Mouse (Mus musculus): ENCODE results near the gene Angptl8.
"Not testable (repeated sequence)": the region's sequence is repeated elsewhere in the genome, so short reads cannot be mapped to it uniquely, and the experiment has no call there.

The Angptl8 gene

GRCm38 (mm10) chr9:21835258-21835912 lies at the start of gene Angptl8:
Gene Angptl8, plus strand, starts transcription at chr9:21835510.
- DNase-seq: no peak

GRCm38 (mm10) chr9:21786309-21786708 lies 49.0 kb upstream of the Angptl8 start:
- DNase-seq: not testable (repeated sequence)

- DNase-seq: peak; percentile 62 to 67
These were observed 48.4 kb upstream of the Angptl8 start for GRCm38 (mm10) chr9:21786906-21787305.

GRCm38 (mm10) chr9:21787654-21788053 lies 47.7 kb upstream of the Angptl8 start:
- no peak for DNase-seq

- no peak for DNase-seq
These were observed 47.1 kb upstream of the Angptl8 start for GRCm38 (mm10) chr9:21788234-21788633.

GRCm38 (mm10) chr9:21791861-21792260 lies 43.4 kb upstream of the Angptl8 start:
- no peak for DNase-seq

GRCm38 (mm10) chr9:21792644-21793043 lies 42.7 kb upstream of the Angptl8 start:
- no peak for DNase-seq

- DNase-seq: not testable (repeated sequence)
These were observed 41.8 kb upstream of the Angptl8 start for GRCm38 (mm10) chr9:21793507-21793906.

- DNase-seq: no peak
These were observed 40.9 kb upstream of the Angptl8 start for GRCm38 (mm10) chr9:21794344-21794834.

GRCm38 (mm10) chr9:21794925-21795324 lies 40.4 kb upstream of the Angptl8 start:
- DNase-seq: no peak

- DNase-seq: no peak
These were observed 39.7 kb upstream of the Angptl8 start for GRCm38 (mm10) chr9:21795579-21795978.

GRCm38 (mm10) chr9:21796259-21796658 lies 39.1 kb upstream of the Angptl8 start:
- no peak for DNase-seq

- DNase-seq: no peak
These were observed 38.4 kb upstream of the Angptl8 start for GRCm38 (mm10) chr9:21796919-21797318.

- peak; percentile 26 to 46 for DNase-seq
These were observed 37.4 kb upstream of the Angptl8 start for GRCm38 (mm10) chr9:21797921-21798344.

- peak; percentile 81 to 85 for DNase-seq
These were observed 36.8 kb upstream of the Angptl8 start, which contains the start of gene Kank2 for GRCm38 (mm10) chr9:21798345-21799009. Gene Kank2, minus strand, starts transcription at chr9:21798744.

- DNase-seq: no peak
These were observed 36.3 kb upstream of the Angptl8 start for GRCm38 (mm10) chr9:21799010-21799350.

- DNase-seq: no peak
These were observed 34.2 kb upstream of the Angptl8 start for GRCm38 (mm10) chr9:21801121-21801520.

- no peak for DNase-seq
These were observed 33.7 kb upstream of the Angptl8 start for GRCm38 (mm10) chr9:21801591-21801990.

GRCm38 (mm10) chr9:21803986-21804644 lies 31.2 kb upstream of the Angptl8 start:
- peak; percentile 65 to 71 for DNase-seq

GRCm38 (mm10) chr9:21806363-21806762 lies 28.9 kb upstream of the Angptl8 start:
- DNase-seq: no peak

- no peak for DNase-seq
These were observed 28.3 kb upstream of the Angptl8 start for GRCm38 (mm10) chr9:21806976-21807375.

- DNase-seq: no peak
These were observed 26.7 kb upstream of the Angptl8 start for GRCm38 (mm10) chr9:21808561-21808960.

GRCm38 (mm10) chr9:21811170-21811569 lies 24.1 kb upstream of the Angptl8 start:
- no peak for DNase-seq

Data from thymus, postnatal 36 days (tissue).